Mouse (Mus musculus) testis, adult 2 months (tissue): ENCODE measurements around the gene Znrf1.

Source experiments
- CTCF ChIP-seq: fragments of 200-500 bp; IDR thresholded peaks from 2 replicates; pipeline ENCODE4 v1.5.1; 2012; ENCODE audit warnings: low read depth, mild to moderate bottlenecking, inconsistent platforms, low read length, moderate library complexity; ENCODE audit not compliant: control insufficient read depth, insufficient read depth, insufficient replicate concordance
- POLR2A ChIP-seq: fragments of 200-500 bp; IDR thresholded peaks from 2 replicates; pipeline ENCODE4 v1.6.1; 2012; ENCODE audit warnings: low read depth, mild to moderate bottlenecking, inconsistent platforms, low read length, moderate library complexity; ENCODE audit not compliant: control insufficient read depth

GRCm38 (mm10) chr8:111571661-111572060 lies 35.8 kb downstream of the Znrf1 start:
- TF ChIP-seq CTCF (no peak), POLR2A (no peak)
